Comparison of ENCODE assay signal across 9 mouse cellular contexts in genomic region chr3:122619931-122620284, GRCm38 (mm10). TPM values are rescaled to one million over a fixed set of nuclear protein-coding genes. Genes with fewer than 3 reads are reported as not detected.
DNase-seq lines count a peak whose midpoint lies in the region; ATAC-seq and TF ChIP-seq lines count a peak whose summit lies in the region.
"Had no signal": no experiment of that assay in that cellular context is flagged by ENCODE, and none has a peak within 500 bp of the region (broad histone marks: within the 10 kb centered on the region; RNA-seq: fewer than 3 reads in every experiment).

No protein-coding gene starts in this region.

- peak overlapping the region; percentile 91 for H3K4me3 ChIP-seq in gastrocnemius, adult 2 months
- H3K4me3 ChIP-seq in C2C12 (ENCODE audit: insufficient read depth, poor library complexity, severe bottlenecking) = peak overlapping the region; percentile 80
- H3K4me3 ChIP-seq in forebrain, embryonic 12.5 days (replicated peaks) = peak overlapping the region; percentile 95
- peak overlapping the region; percentile 62 for H3K4me3 ChIP-seq in neural tube, embryonic 13.5 days

- intact Hi-C loops in gastrocnemius, adult 2 months (cut with DNase I) = no loop called here

- H3K9ac ChIP-seq in forebrain, embryonic 12.5 days = peak overlapping the region; percentile 99
- H3K9ac ChIP-seq in neural tube, embryonic 13.5 days = peak overlapping the region; percentile 95

- peak overlapping the region; percentile 87 for H3ac ChIP-seq in C2C12 (ENCODE audit: control insufficient read depth, insufficient read length, low read depth)

- peaks cover 27% of the 10 kb centered on the region for H3K4me1 ChIP-seq in forebrain, embryonic 12.5 days
- H3K4me1 ChIP-seq in neural tube, embryonic 13.5 days (replicated peaks) = peaks cover 42% of the 10 kb centered on the region

- no peaks in the 10 kb centered on the region for H3K9me3 ChIP-seq in forebrain, embryonic 12.5 days
- H3K9me3 ChIP-seq in neural tube, embryonic 13.5 days = no peaks in the 10 kb centered on the region

- peak overlapping the region; percentile 90 for H3K27ac ChIP-seq in gastrocnemius, adult 2 months
- peak overlapping the region; percentile 99 for H3K27ac ChIP-seq in forebrain, embryonic 12.5 days
- peak overlapping the region; percentile 99 for H3K27ac ChIP-seq in neural tube, embryonic 13.5 days (replicated peaks)

- no peaks in the 10 kb centered on the region for H3K27me3 ChIP-seq in C2C12 (ENCODE audit: control insufficient read depth, insufficient read depth, insufficient read length)
- H3K27me3 ChIP-seq in forebrain, embryonic 12.5 days = no peaks in the 10 kb centered on the region
- H3K27me3 ChIP-seq in neural tube, embryonic 13.5 days = no peaks in the 10 kb centered on the region

- H3K79me2 ChIP-seq in C2C12 (ENCODE audit: control insufficient read depth, insufficient read depth) = peaks cover 46% of the 10 kb centered on the region

- TF ChIP-seq CTCF in gastrocnemius, adult 2 months (IDR thresholded peaks at IDR 0.05) = no peak
- no peak for TF ChIP-seq CTCF in C2C12 (IDR thresholded peaks at IDR 0.05; ENCODE audit: control insufficient read depth, insufficient read depth, insufficient read length)

- no peaks in the 10 kb centered on the region for H3K36me3 ChIP-seq in C2C12 (ENCODE audit: control insufficient read depth, insufficient read depth)
- no peaks in the 10 kb centered on the region for H3K36me3 ChIP-seq in forebrain, embryonic 12.5 days (replicated peaks)
- H3K36me3 ChIP-seq in neural tube, embryonic 13.5 days = no peaks in the 10 kb centered on the region

- H3K4me2 ChIP-seq in forebrain, embryonic 12.5 days = peak overlapping the region; percentile 83
- H3K4me2 ChIP-seq in neural tube, embryonic 13.5 days = peak overlapping the region; percentile 81

- WGBS in forebrain, embryonic 12.5 days = 0% methylated on average over 20 of the region's 20 CpGs
- WGBS in neural tube, embryonic 13.5 days = under 1% methylated on average over 20 of the region's 20 CpGs

- no peak for DNase-seq in gastrocnemius, adult 2 months
- DNase-seq in gastrocnemius, postnatal 10 days = no peak
- peak; percentile 35 to 65 for DNase-seq in kidney, postnatal 36 days
- DNase-seq in left cerebral cortex, adult 18-20 months (ENCODE audit: low spot score in 2 of 2) = no peak

- no peak for ATAC-seq in forebrain, embryonic 12.5 days (ENCODE audit: low FRiP score)
- no peak; the same call in 1 of the 2 replicates for ATAC-seq in neural tube, embryonic 13.5 days (ENCODE audit: low read depth)
- ATAC-seq in erythroid progenitor cell, adult 5-6 weeks (replicated peaks; ENCODE audit: low FRiP score, poor library complexity, severe bottlenecking) = no peak

- H3K79me3 ChIP-seq in C2C12 (ENCODE audit: low read depth) = peaks cover 37% of the 10 kb centered on the region

TF ChIP-seq in C2C12, 6 proteins besides CTCF, POLR2A, EP300 and RAD21:
- no peak for TF ChIP-seq CEBPB (IDR thresholded peaks at IDR 0.05; ENCODE audit: low read depth)
- no peak for TF ChIP-seq MYOG (IDR thresholded peaks at IDR 0.05; ENCODE audit: control insufficient read depth, extremely low read depth, insufficient read length)
- TF ChIP-seq MAX (IDR thresholded peaks at IDR 0.05) = no peak
- TF ChIP-seq USF1 (IDR thresholded peaks at IDR 0.05; ENCODE audit: low read depth) = no peak
- TF ChIP-seq MYOD1 (IDR thresholded peaks at IDR 0.05; ENCODE audit: control insufficient read depth, insufficient read length, low read depth) = no peak
- TF ChIP-seq FOSL1 (IDR thresholded peaks at IDR 0.05; ENCODE audit: insufficient read depth, low read length, poor library complexity, severe bottlenecking) = no peak
TF ChIP-seq in C2C12: peak in this region for 0.

RNA-seq across cellular contexts. Expression of gene Fnbp1l, which starts 0.4 kb away (rescaled TPM):
- 1 to 10 TPM; 3.6 to 6.9 TPM for total RNA-seq in gastrocnemius, adult 2 months (2021)
- 10 to 100 TPM; 16.0 to 17.5 TPM for total RNA-seq in gastrocnemius, postnatal 10 days (2021)
- polyA plus RNA-seq in C2C12 (2012; fragmentation: generic; extraction: Trizol) = 12.4 TPM
- polyA plus RNA-seq in forebrain, embryonic 12.5 days (2016; fragmentation: Nextera tagmentation; extraction: Ambion mirVana) = 133 and 146 TPM in 2 replicates
- polyA plus RNA-seq in neural tube, embryonic 13.5 days (2015; fragmentation: Nextera tagmentation; extraction: Ambion mirVana) = 144 and 166 TPM in 2 replicates
- total RNA-seq in erythroid progenitor cell, adult 5-6 weeks (2015; ENCODE audit: low replicate concordance) = 0.36 and 4.2 TPM in 2 replicates
- 0.77 and 2.7 TPM in 2 replicates for total RNA-seq in erythroid progenitor cell, adult 5-6 weeks (2017; ENCODE audit: low replicate concordance)
- 10 to 100 TPM; 93.3 to 96.6 TPM for total RNA-seq in left cerebral cortex, adult 18-20 months (2021)
- total RNA-seq: MEL had no signal

Comparison
In these comparisons a context has a peak if more than half of its experiments do, and no peak if none do; other contexts are left out.
1. DNase-seq: peak in kidney, postnatal 36 days (2 of 2); none in gastrocnemius, adult 2 months (single experiment), gastrocnemius, postnatal 10 days (single experiment) and left cerebral cortex, adult 18-20 months (0 of 2).
2. RNA of gene Fnbp1l, which starts 0.4 kb away (total RNA-seq): 93.3 to 96.6 TPM in left cerebral cortex, adult 18-20 months; 16.0 to 17.5 TPM in gastrocnemius, postnatal 10 days, 3.6 to 6.9 TPM in gastrocnemius, adult 2 months and 0.36 to 4.2 TPM in erythroid progenitor cell, adult 5-6 weeks; every median in the first group is over 4 times any median in the second.
3. Peak in every context shown above with its lines, with median percentiles within 50 percentile points of each other: H3K27ac ChIP-seq and H3K4me3 ChIP-seq.